Mouse (Mus musculus) embryonic facial prominence, embryonic 14.5 days (tissue): Measurements from ENCODE around the gene Rhou. TPM values are rescaled to one million over a fixed set of nuclear protein-coding genes. Genes with fewer than 3 reads are reported as not detected.
"Not testable (repeated sequence)": the region's sequence is repeated elsewhere in the genome, so short reads cannot be mapped to it uniquely, and the experiment has no call there.

Experiments
- ATAC-seq: fragments of 200-750 bp; cut with Nextera tagmentation; 2 replicates; pipeline ENCODE4 v1.8.0; 2017; ENCODE audit warnings: low read depth, moderate number of reproducible peaks, moderate TSS enrichment
- DNase-seq: peaks from one replicate; pipeline ENCODE4 v3.0.0-alpha.2; 2015; ENCODE audit warnings: low spot score
- H3K27ac ChIP-seq: fragments of 300-500 bp; sonication (generic); replicated peaks from 2 replicates; pipeline ENCODE4 v1.5.1; 2014; ENCODE audit warnings: low read depth, mild to moderate bottlenecking, low read length, moderate library complexity
- H3K27me3 ChIP-seq: fragments of 300-500 bp; sonication (generic); replicated peaks from 2 replicates; pipeline ENCODE4 v1.6.1; 2014; ENCODE audit warnings: low read length; ENCODE audit not compliant: control insufficient read depth, insufficient read depth
- H3K36me3 ChIP-seq: fragments of 300-500 bp; sonication (generic); 2 replicates; pipeline ENCODE4 v1.6.1; 2014; ENCODE audit warnings: low read length, mixed read lengths; ENCODE audit not compliant: control insufficient read depth, insufficient read depth
- H3K4me1 ChIP-seq: fragments of 300-500 bp; sonication (generic); 2 replicates; pipeline ENCODE4 v1.6.1; 2014; ENCODE audit warnings: antibody characterized with exemption, low read length; ENCODE audit not compliant: control insufficient read depth, insufficient read depth
- H3K4me2 ChIP-seq: fragments of 300-500 bp; sonication (generic); 2 replicates; pipeline ENCODE4 v1.6.1; 2014; ENCODE audit warnings: low read depth, mild to moderate bottlenecking, low read length, moderate library complexity, mixed read lengths
- H3K4me3 ChIP-seq: fragments of 300-500 bp; sonication (generic); 2 replicates; pipeline ENCODE4 v1.5.1; 2014; ENCODE audit warnings: low read depth, mild to moderate bottlenecking, low read length
- H3K9ac ChIP-seq: fragments of 300-500 bp; sonication (generic); 2 replicates; pipeline ENCODE4 v1.6.1; 2014; ENCODE audit warnings: low read depth, mild to moderate bottlenecking, low read length, moderate library complexity, mixed read lengths
- H3K9me3 ChIP-seq: fragments of 300-500 bp; sonication (generic); 2 replicates; pipeline ENCODE4 v1.6.1; 2016; ENCODE audit warnings: low read length; ENCODE audit not compliant: control insufficient read depth
- WGBS: fragments of 180-500 bp; shearing (Covaris S2); extraction: QIAGEN DNeasy Blood & Tissue Kit; methylation state at CpG from one replicate; pipeline ENCODE4 v1.1.7; 2014; 5-methylcytosine and 5-hydroxymethylcytosine counted together
- polyA plus RNA-seq: library from polyadenylated mRNA; unstranded; fragments of >200 nt; fragmentation: Nextera tagmentation; extraction: Ambion mirVana; gene quantifications from 2 replicates; pipeline ENCODE4 v1.2.1, GENCODE M21; 2014

Gene Rhou
- polyA plus RNA-seq, 1 experiment from 2014 or later: 9.5 TPM

DNA sequence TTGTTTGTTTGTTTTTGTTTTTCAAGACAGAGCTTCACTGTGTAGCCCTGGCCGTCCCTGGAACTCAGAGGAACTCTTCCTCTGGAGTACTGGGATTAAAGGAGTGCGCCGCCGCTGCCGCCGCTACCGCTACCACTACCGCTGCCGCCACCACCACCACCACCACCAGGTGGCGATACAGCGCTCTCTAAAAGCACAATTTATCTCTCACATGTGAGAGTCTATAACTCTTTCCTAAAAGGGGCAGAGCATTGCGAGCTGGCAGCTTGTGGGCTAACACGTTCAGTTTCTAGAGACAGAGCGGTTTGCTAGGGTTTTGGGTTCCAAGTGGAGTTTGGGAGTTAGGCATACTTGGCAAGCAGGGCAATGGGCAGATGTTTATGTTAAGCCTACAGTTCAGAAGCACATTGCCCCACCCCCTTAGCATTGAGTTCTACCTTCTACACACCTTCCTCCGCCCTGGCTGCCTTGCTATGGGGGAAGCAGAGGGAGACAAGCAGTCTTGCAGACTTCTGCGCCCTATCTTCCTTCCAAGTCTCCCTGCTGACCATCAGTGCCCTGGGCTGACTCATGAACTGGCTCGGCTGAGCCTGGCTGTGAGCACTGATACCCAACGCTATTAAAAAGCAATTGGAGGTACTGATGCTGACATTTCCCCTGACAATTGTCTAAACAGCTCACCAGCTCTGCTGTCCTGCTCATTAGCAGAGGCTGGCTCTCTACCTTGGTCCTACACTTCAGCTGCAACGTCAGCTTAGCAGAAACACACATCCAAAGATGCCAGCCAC lies 24.6 kb upstream of the Rhou start:
- 9% methylated on average over 19 of the region's 19 CpGs for WGBS
- peak overlapping the region; percentile 60 for H3K4me2 ChIP-seq
- no peak overlapping the region for H3K27ac ChIP-seq
- no peaks in the 10 kb centered on the region for H3K36me3 ChIP-seq
- DNase-seq (peak; percentile 83), ATAC-seq (peak; percentile 30)
- peaks cover 14% of the 10 kb centered on the region for H3K27me3 ChIP-seq
- H3K9ac ChIP-seq: no peak overlapping the region
- H3K4me3 ChIP-seq: peak overlapping the region; percentile 32
- peaks cover 9% of the 10 kb centered on the region; the same call in 1 of the 2 replicates for H3K4me1 ChIP-seq
- H3K9me3 ChIP-seq: no peaks in the 10 kb centered on the region

DNA sequence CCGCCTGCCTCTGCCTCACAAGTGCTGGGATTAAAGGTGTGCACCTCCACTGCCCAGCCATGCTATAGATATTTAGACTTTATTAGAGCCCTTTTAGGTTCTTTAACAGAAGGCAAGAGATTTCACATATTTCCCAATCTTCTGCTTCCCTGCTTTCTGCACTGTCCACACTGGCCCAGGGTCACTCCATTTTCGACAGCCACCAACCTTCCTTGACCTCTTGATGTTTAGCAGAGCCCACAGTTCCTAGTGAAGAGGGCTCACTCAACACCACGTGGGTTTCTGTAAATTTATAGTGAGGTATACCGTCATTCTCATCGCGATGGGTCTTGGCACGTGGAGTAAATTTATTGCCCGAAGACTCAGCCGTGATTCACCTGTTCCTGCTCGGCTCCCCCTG lies 23.7 kb upstream of the Rhou start:
- Histone ChIP-seq H3K27me3 (peaks cover 5% of the 10 kb centered on the region; the same call in 1 of the 2 replicates), H3K27ac (no peak overlapping the region), H3K9ac (no peak overlapping the region), H3K4me1 (peaks cover 12% of the 10 kb centered on the region), H3K36me3 (no peaks in the 10 kb centered on the region), H3K4me2 (peak overlapping the region; percentile 42; the same call in 1 of the 2 replicates), H3K9me3 (no peaks in the 10 kb centered on the region), H3K4me3 (no peak overlapping the region)
- ATAC-seq (no peak), DNase-seq (no peak)
- WGBS: 54% methylated on average over 9 of the region's 10 CpGs

DNA sequence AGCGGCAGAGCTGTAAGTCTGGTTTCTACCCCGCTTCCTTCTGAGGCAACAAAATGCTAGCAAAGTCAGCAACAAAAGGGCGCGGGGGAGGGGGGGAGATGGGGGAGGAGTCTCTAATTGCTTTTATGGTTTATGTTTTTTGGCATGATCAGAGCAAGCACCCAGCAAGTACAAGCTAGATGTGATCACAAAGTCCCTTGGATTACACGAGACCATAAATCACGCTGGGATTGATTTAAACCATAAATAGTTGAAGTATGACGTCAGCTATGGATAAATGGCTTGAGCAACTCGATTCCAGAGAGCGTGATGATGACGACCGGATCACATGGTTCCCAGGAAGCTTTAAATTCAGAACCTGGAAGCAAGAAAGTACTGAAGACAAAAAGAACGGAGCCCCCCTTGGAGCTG lies 22.9 kb upstream of the Rhou start:
- H3K27me3 ChIP-seq: no peaks in the 10 kb centered on the region
- peaks cover 12% of the 10 kb centered on the region for H3K4me1 ChIP-seq
- H3K36me3 ChIP-seq: no peaks in the 10 kb centered on the region
- H3K4me2 ChIP-seq: peak overlapping the region; percentile 42
- ATAC-seq (no peak), DNase-seq (peak; percentile 55)
- WGBS: 30% methylated on average over 12 of the region's 12 CpGs
- H3K9ac ChIP-seq: no peak overlapping the region
- no peaks in the 10 kb centered on the region for H3K9me3 ChIP-seq
- peak overlapping the region; percentile 16 for H3K4me3 ChIP-seq
- no peak overlapping the region for H3K27ac ChIP-seq

DNA sequence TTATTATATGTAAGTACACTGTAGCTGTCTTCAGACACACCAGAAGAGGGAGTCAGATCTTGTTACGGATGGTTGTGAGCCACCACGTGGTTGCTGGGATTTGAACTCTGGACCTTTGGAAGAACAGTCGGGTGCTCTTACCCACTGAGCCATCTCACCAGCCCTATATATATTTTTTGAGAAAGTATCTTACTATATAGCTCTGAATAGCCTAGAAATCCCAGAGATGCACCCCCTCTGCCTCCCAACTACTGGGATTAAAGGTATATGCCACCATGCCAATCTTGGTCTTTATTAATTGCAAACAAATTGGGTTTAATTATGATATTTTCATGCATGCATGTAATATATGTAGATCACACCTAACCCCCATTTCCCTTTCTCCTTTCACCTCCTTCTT lies 22.0 kb upstream of the Rhou start:
- H3K27ac ChIP-seq, H3K9me3 ChIP-seq, DNase-seq, H3K4me2 ChIP-seq, ATAC-seq, H3K4me3 ChIP-seq, H3K36me3 ChIP-seq, H3K27me3 ChIP-seq, H3K9ac ChIP-seq: not testable (repeated sequence)
- H3K4me1 ChIP-seq: peaks cover 12% of the 10 kb centered on the region
- WGBS: 80% methylated on average over 3 of the region's 3 CpGs

DNA sequence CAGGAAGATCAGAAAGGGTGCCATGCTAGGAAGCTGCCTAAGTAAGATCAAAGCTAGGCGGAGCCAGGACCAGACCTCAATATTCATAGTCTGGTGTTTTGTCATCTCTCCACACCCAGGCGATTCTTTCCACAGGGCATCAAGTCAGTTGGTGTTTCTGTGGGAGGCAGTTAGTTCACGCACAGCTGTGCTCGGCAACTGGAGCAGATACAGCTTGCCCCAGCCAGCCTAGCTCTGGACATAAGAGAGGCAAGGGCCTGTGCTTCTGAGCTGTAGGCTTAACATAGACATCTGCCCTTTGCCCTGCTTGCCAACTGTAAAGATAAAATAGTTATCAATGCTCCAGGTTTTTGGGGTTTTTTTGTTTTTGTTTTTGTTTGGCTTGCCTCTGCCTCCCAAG lies 21.5 kb upstream of the Rhou start:
- no peak for ATAC-seq
- Histone ChIP-seq H3K27me3 (no peaks in the 10 kb centered on the region), H3K4me3 (no peak overlapping the region), H3K9ac (no peak overlapping the region), H3K4me1 (peaks cover 12% of the 10 kb centered on the region), H3K27ac (no peak overlapping the region), H3K9me3 (no peaks in the 10 kb centered on the region), H3K4me2 (no peak overlapping the region), H3K36me3 (no peaks in the 10 kb centered on the region)
- DNase-seq: no peak
- WGBS: 75% methylated on average over 4 of the region's 4 CpGs

DNA sequence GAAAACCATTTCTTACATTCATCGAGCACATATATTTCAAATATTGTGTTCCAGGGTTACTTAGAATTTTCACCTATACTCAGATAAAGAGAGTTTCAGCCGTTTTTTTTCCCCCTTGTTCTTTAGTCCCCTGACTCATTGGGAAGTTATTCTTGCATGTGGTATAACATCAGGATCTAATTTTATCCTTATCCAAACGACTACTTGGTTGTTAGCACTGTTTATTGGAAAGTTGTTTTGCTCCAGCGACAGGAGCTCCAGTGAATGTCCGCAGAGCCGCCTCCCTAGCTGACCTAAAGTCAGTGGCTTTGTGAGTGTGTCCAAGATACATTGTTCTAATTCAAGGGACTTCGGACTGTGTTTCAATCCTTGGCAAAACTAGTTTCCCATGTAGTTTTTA lies 19.9 kb upstream of the Rhou start:
- H3K36me3 ChIP-seq: no peaks in the 10 kb centered on the region
- DNase-seq: no peak
- no peak overlapping the region for H3K4me2 ChIP-seq
- 49% methylated on average over 7 of the region's 7 CpGs for WGBS
- H3K27ac ChIP-seq: 0 out of 2 replicates have a peak overlapping the region, but pooled peaks have one; percentile 19
- no peaks in the 10 kb centered on the region for H3K27me3 ChIP-seq
- H3K4me1 ChIP-seq: peaks cover 9% of the 10 kb centered on the region
- no peak for ATAC-seq
- H3K9me3 ChIP-seq: no peaks in the 10 kb centered on the region
- H3K9ac ChIP-seq: no peak overlapping the region
- no peak overlapping the region for H3K4me3 ChIP-seq

DNA sequence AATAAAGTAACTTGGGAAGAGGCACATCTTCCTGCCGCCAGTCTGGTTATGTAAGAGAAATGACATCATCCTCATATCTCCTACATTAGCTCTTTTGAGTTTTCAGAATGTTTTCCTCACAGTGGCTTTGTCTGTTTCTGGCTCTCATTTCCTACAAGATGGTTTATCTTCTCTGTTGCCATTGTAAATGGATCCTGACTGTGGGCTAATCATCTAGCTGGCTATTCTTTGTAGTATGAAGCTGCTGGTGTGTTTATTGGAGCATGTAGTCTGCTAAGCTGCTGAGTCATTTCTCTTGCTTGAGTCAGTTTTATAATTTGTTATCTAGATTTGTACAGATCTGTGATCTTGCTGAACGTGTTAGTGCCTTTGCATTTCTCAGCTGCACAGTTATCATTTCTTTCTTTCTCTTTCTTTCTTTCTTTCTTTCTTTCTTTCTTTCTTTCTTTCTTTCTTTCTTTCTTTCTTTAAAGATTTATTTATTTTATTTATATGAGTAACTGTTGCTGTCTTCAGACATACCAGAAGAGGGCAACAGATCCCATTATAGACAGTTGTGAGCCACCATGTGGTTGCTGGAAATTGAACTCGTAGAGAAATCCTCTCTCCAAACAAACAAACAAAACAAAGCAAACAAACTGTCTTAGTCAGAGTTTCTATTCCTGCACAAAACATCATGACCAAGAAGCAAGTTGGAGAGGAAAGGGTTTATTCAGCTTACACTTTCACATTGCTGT lies 19.2 kb upstream of the Rhou start:
- Histone ChIP-seq H3K4me3 (no peak overlapping the region), H3K9me3 (no peaks in the 10 kb centered on the region), H3K36me3 (no peaks in the 10 kb centered on the region), H3K27ac (no peak overlapping the region), H3K4me2 (no peak overlapping the region), H3K9ac (no peak overlapping the region), H3K27me3 (no peaks in the 10 kb centered on the region), H3K4me1 (peaks cover 4% of the 10 kb centered on the region)
- WGBS: 43% methylated on average over 3 of the region's 3 CpGs
- peak; percentile 38 for DNase-seq
- no peak for ATAC-seq

DNA sequence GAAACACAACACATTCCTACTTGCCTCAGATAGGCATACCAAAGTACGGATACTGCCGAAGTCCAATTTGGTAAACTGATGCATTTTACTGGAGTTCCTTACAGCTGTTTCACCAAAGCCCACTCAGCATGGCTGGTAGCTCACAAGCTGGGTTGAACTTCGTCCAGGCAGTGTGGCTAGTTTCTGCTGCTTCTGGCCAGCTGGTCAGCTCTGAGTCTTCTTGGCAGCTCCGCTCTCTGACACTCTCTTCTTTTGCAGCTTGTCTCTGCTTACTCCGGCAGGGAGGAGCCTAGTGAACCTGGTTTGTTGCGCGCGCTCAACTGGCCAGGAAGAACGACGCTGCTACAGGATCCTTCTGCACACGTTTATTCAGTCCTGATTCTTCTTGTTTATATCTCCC lies 18.1 kb upstream of the Rhou start:
- Histone ChIP-seq H3K9me3 (no peaks in the 10 kb centered on the region), H3K4me3 (no peak overlapping the region), H3K27me3 (no peaks in the 10 kb centered on the region), H3K27ac (no peak overlapping the region), H3K36me3 (no peaks in the 10 kb centered on the region), H3K4me2 (no peak overlapping the region), H3K4me1 (peaks cover 3% of the 10 kb centered on the region; the same call in 1 of the 2 replicates), H3K9ac (no peak overlapping the region)
- 76% methylated on average over 11 of the region's 11 CpGs for WGBS
- DNase-seq: no peak
- ATAC-seq: no peak
